Mouse (Mus musculus): ENCODE data around the gene Npb. TPM values are rescaled to one million over a fixed set of nuclear protein-coding genes. Genes with fewer than 3 reads are reported as not detected.

Npb gene
- total RNA-seq, 2 experiments from 2014 or later, result not detected

GRCm38 (mm10) chr11:120631726-120632448, 23.6 kb downstream of the Npb start:
- DNase-seq, result no peak

- peak; percentile 76 for DNase-seq
Measured at GRCm38 (mm10) chr11:120632559-120633519, 24.6 kb downstream of the Npb start.

- peak; percentile 91 for DNase-seq
Measured at GRCm38 (mm10) chr11:120633520-120634343, 25.5 kb downstream of the Npb start, which contains the start of gene Mafg. Gene Mafg, minus strand, starts transcription at chr11:120633600.

GRCm38 (mm10) chr11:120634810-120635209, 26.5 kb downstream of the Npb start:
- no peak for DNase-seq

- no peak for DNase-seq
Measured at GRCm38 (mm10) chr11:120641255-120641654, 33.0 kb downstream of the Npb start.

- DNase-seq, result no peak
Measured at GRCm38 (mm10) chr11:120641869-120642268, 33.6 kb downstream of the Npb start.

- no peak for DNase-seq
Measured at GRCm38 (mm10) chr11:120642939-120643600, 34.8 kb downstream of the Npb start.

GRCm38 (mm10) chr11:120643601-120643987, 35.3 kb downstream of the Npb start, which contains the start of gene Pycr1:
Gene Pycr1, minus strand, starts transcription at chr11:120643769.
- DNase-seq, result peak; percentile 93

GRCm38 (mm10) chr11:120647047-120647830, 39.0 kb downstream of the Npb start:
- DNase-seq, result no peak

GRCm38 (mm10) chr11:120648001-120648476, 39.8 kb downstream of the Npb start, which contains the start of gene Myadml2:
Gene Myadml2, minus strand, starts transcription at chr11:120648158.
- no peak for DNase-seq

- DNase-seq, result no peak
Measured at GRCm38 (mm10) chr11:120651872-120652271, 43.6 kb downstream of the Npb start.

GRCm38 (mm10) chr11:120654741-120655140, 46.5 kb downstream of the Npb start:
- no peak for DNase-seq

- no peak for DNase-seq
Measured at GRCm38 (mm10) chr11:120657301-120657700, 49.0 kb downstream of the Npb start.

Small RNAs within 50 kb of the gene (microRNA-seq; reads per million reads assigned to microRNA genes)
- 0 to 0.25 reads per million in 2 experiments for gene Mir6936

Other genes starting within 250 kb of the Npb start
- gene Fscn2, start 246.9 kb upstream of the Npb start, total RNA-seq (2021), result under 1 TPM; 0.50 to 0.61 TPM
- gene Faap100, start 229.7 kb upstream of the Npb start, total RNA-seq (2021), result 10 to 100 TPM; 14.6 to 15.3 TPM
- 10 to 100 TPM; 60.6 to 66.6 TPM for gene Nploc4, start 170.8 kb upstream of the Npb start, total RNA-seq (2021)
- not detected for gene Tspan10, start 165.8 kb upstream of the Npb start, total RNA-seq (2021)
- under 1 TPM; 0.23 to 0.41 TPM for gene Pde6g, start 155.0 kb upstream of the Npb start, total RNA-seq (2021)
- gene Oxld1, start 150.4 kb upstream of the Npb start, total RNA-seq (2021), result 10 to 100 TPM; 21.2 to 24.1 TPM
- 1 to 10 TPM; 5.5 to 6.8 TPM for gene Ccdc137, start 150.4 kb upstream of the Npb start, total RNA-seq (2021)
- 10 to 100 TPM; 16.1 to 17.5 TPM for gene Arl16, start 140.9 kb upstream of the Npb start, total RNA-seq (2021)
- 100 to 1,000 TPM; 121 to 147 TPM for gene Mrpl12, start 123.9 kb upstream of the Npb start, total RNA-seq (2021)
- 10 to 100 TPM in 1 of 2 experiments, 1 to 10 TPM in 1; 9.7 to 11.1 TPM for gene Slc25a10, start 116.6 kb upstream of the Npb start, total RNA-seq (2021)
- under 1 TPM; 0.09 to 0.75 TPM for gene Gcgr, start 77.8 kb upstream of the Npb start, total RNA-seq (2021)
- gene Mcrip1, start 58.8 kb upstream of the Npb start, total RNA-seq (2021), result 10 to 100 TPM; 51.3 to 52.7 TPM
- gene Ppp1r27, start 57.3 kb upstream of the Npb start, total RNA-seq (2021), result 100 to 1,000 TPM; 156 to 183 TPM
- gene P4hb, start 35.2 kb upstream of the Npb start, total RNA-seq (2021), result 100 to 1,000 TPM; 349 to 414 TPM
- gene Arhgdia, start 26.9 kb upstream of the Npb start, total RNA-seq (2021), result 100 to 1,000 TPM; 163 to 197 TPM
- gene Alyref, start 10.1 kb upstream of the Npb start, total RNA-seq (2021), result 10 to 100 TPM; 72.1 to 77.3 TPM
- 10 to 100 TPM; 60.1 to 67.6 TPM for gene Anapc11, start 10.1 kb upstream of the Npb start, total RNA-seq (2021)
- 10 to 100 TPM; 29.7 to 30.9 TPM for gene Pcyt2, start 9.5 kb downstream of the Npb start, total RNA-seq (2021)
- gene Sirt7, start 16.8 kb downstream of the Npb start, total RNA-seq (2021), result 1 to 10 TPM; 6.5 to 9.2 TPM
- gene Mafg, start 25.1 kb downstream of the Npb start, total RNA-seq (2021), result 10 to 100 TPM; 27.6 to 39.6 TPM
- gene Pycr1, start 35.3 kb downstream of the Npb start, total RNA-seq (2021), result 10 to 100 TPM; 15.1 to 18.1 TPM
- 10 to 100 TPM; 89.2 to 92.0 TPM for gene Myadml2, start 39.7 kb downstream of the Npb start, total RNA-seq (2021)
- 1 to 10 TPM in 1 of 2 experiments, not detected in 1; 1.2 TPM for gene Notum, start 52.7 kb downstream of the Npb start, total RNA-seq (2021)
- gene Aspscr1, start 64.5 kb downstream of the Npb start, total RNA-seq (2021), result 10 to 100 TPM; 34.8 to 39.8 TPM
- gene Cenpx, start 105.3 kb downstream of the Npb start, total RNA-seq (2021), result 10 to 100 TPM; 34.9 to 35.6 TPM
- gene Lrrc45, start 105.4 kb downstream of the Npb start, total RNA-seq (2021), result 10 to 100 TPM in 1 of 2 experiments, 1 to 10 TPM in 1; 7.7 to 10.1 TPM
- gene Rac3, start 113.0 kb downstream of the Npb start, total RNA-seq (2021), result 1 to 10 TPM; 1.8 to 2.7 TPM
- gene Dcxr, start 118.8 kb downstream of the Npb start, total RNA-seq (2021), result 1 to 10 TPM; 3.4 to 3.7 TPM
- gene Cbr2, start 123.6 kb downstream of the Npb start, total RNA-seq (2021), result 10 to 100 TPM in 1 of 2 experiments, 1 to 10 TPM in 1; 9.9 to 10.8 TPM
- 10 to 100 TPM; 13.3 to 15.9 TPM for gene Hmga1b, start 154.3 kb downstream of the Npb start, total RNA-seq (2021)
- gene Rfng, start 175.7 kb downstream of the Npb start, total RNA-seq (2021), result 1 to 10 TPM; 6.3 to 7.7 TPM
- gene Gps1, start 175.8 kb downstream of the Npb start, total RNA-seq (2021), result 10 to 100 TPM; 57.3 to 61.5 TPM
- gene Dus1l, start 187.9 kb downstream of the Npb start, total RNA-seq (2021), result 10 to 100 TPM; 29.9 to 34.0 TPM
- gene Fasn, start 216.1 kb downstream of the Npb start, total RNA-seq (2021), result 10 to 100 TPM; 21.8 to 26.4 TPM